Mouse (Mus musculus) neural tube, embryonic 14.5 days (tissue): Measurements from ENCODE around the gene Map2k5. TPM values are rescaled to one million over a fixed set of nuclear protein-coding genes. Genes with fewer than 3 reads are reported as not detected.

Experiments used
- ATAC-seq: fragments of 200-750 bp; cut with Nextera tagmentation; 2 replicates; pipeline ENCODE4 v1.8.0; 2017; ENCODE audit warnings: low read depth, mild to moderate bottlenecking, moderate TSS enrichment, moderate library complexity
- H3K27ac ChIP-seq: fragments of 300-500 bp; sonication (generic); 2 replicates; pipeline ENCODE4 v1.5.1; 2014; ENCODE audit warnings: low read depth, mild to moderate bottlenecking, control low read depth, low read length, moderate library complexity, mixed read lengths
- H3K27me3 ChIP-seq: fragments of 300-500 bp; sonication (generic); 2 replicates; pipeline ENCODE4 v1.6.1; 2014; ENCODE audit warnings: low read length; ENCODE audit not compliant: control insufficient read depth, insufficient read depth
- H3K36me3 ChIP-seq: fragments of 300-500 bp; sonication (generic); 2 replicates; pipeline ENCODE4 v1.6.1; 2014; ENCODE audit warnings: low read length, mixed read lengths; ENCODE audit not compliant: control insufficient read depth, insufficient read depth
- H3K4me1 ChIP-seq: fragments of 300-500 bp; sonication (generic); 2 replicates; pipeline ENCODE4 v1.6.1; 2014; ENCODE audit warnings: low read length; ENCODE audit not compliant: control insufficient read depth, insufficient read depth
- H3K4me2 ChIP-seq: fragments of 300-500 bp; sonication (generic); 2 replicates; pipeline ENCODE4 v1.6.1; 2014; ENCODE audit warnings: mild to moderate bottlenecking, low read depth, low read length, control low read depth
- H3K4me3 ChIP-seq: fragments of 300-500 bp; sonication (generic); 2 replicates; pipeline ENCODE4 v1.5.1; 2014; ENCODE audit warnings: low read depth, low read length, control low read depth, mixed read lengths
- H3K9ac ChIP-seq: fragments of 300-500 bp; sonication (generic); replicated peaks from 2 replicates; pipeline ENCODE4 v1.6.1; 2014; ENCODE audit warnings: low read depth, mild to moderate bottlenecking, control low read depth, low read length, mixed read lengths
- H3K9me3 ChIP-seq: fragments of 300-500 bp; sonication (generic); 2 replicates; pipeline ENCODE4 v1.6.1; 2016; ENCODE audit warnings: low read length; ENCODE audit not compliant: control insufficient read depth
- WGBS: fragments of 180-500 bp; shearing (Covaris S2); extraction: QIAGEN DNeasy Blood & Tissue Kit; methylation state at CpG from one replicate; pipeline ENCODE4 v1.1.7; 2014; 5-methylcytosine and 5-hydroxymethylcytosine counted together
- polyA plus RNA-seq: library from polyadenylated mRNA; unstranded; fragments of >200 nt; fragmentation: Nextera tagmentation; extraction: Ambion mirVana; gene quantifications from 2 replicates; pipeline ENCODE4 v1.2.1, GENCODE M21; 2014

The Map2k5 gene
- polyA plus RNA-seq, 1 experiment from 2014 or later: 35.1 TPM

- Histone ChIP-seq H3K4me1 (0 out of 2 replicates have a peak, but pooled peaks cover 10% of the 10 kb centered on the region), H3K9me3 (no peaks in the 10 kb centered on the region), H3K9ac (no peak overlapping the region), H3K27me3 (no peaks in the 10 kb centered on the region), H3K4me3 (no peak overlapping the region), H3K27ac (no peak overlapping the region), H3K36me3 (no peaks in the 10 kb centered on the region), H3K4me2 (peak overlapping the region; percentile 17; the same call in 1 of the 2 replicates)
- 21% methylated on average over 15 of the region's 15 CpGs for WGBS
- ATAC-seq: no peak; the same call in 1 of the 2 replicates
Measured at GRCm38 (mm10) chr9:63230289-63230688, 147.4 kb downstream of the Map2k5 start.

- no peak overlapping the region for H3K4me2 ChIP-seq
- no peak for ATAC-seq
- 77% methylated on average over 4 of the region's 4 CpGs for WGBS
- H3K36me3 ChIP-seq: no peaks in the 10 kb centered on the region
- H3K4me3 ChIP-seq: no peak overlapping the region
- H3K4me1 ChIP-seq: 0 out of 2 replicates have a peak, but pooled peaks cover 8% of the 10 kb centered on the region
- H3K27me3 ChIP-seq: no peaks in the 10 kb centered on the region; the same call in 1 of the 2 replicates
- no peaks in the 10 kb centered on the region for H3K9me3 ChIP-seq
- H3K27ac ChIP-seq: no peak overlapping the region
- no peak overlapping the region for H3K9ac ChIP-seq
Measured at GRCm38 (mm10) chr9:63229124-63229523, 148.6 kb downstream of the Map2k5 start.

DNA sequence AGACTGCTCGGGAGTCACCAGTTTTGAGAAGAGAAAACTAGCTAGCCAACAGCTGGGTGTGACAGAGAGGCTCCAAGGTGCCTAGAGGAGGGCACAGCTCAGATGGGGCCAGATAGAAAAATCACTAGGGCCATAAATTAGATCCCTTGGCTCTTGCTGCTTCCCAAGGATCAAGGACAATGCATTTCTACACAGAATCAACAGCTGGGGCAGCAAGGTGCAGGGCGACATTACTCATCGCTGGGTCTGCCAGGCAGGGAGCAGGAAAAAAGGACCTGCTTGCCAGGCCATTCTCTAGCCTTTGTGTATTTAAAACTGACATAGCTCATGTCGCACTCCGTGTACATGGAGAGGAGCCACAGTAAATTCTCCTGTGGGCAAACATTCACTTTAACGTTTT lies 155.5 kb downstream of the Map2k5 start:
- no peak for ATAC-seq
- Histone ChIP-seq H3K27ac (no peak overlapping the region), H3K4me2 (no peak overlapping the region), H3K4me3 (no peak overlapping the region), H3K36me3 (no peaks in the 10 kb centered on the region), H3K4me1 (peaks cover 14% of the 10 kb centered on the region), H3K27me3 (no peaks in the 10 kb centered on the region; the same call in 1 of the 2 replicates), H3K9me3 (no peaks in the 10 kb centered on the region), H3K9ac (no peak overlapping the region)
- 25% methylated on average over 6 of the region's 6 CpGs for WGBS

DNA sequence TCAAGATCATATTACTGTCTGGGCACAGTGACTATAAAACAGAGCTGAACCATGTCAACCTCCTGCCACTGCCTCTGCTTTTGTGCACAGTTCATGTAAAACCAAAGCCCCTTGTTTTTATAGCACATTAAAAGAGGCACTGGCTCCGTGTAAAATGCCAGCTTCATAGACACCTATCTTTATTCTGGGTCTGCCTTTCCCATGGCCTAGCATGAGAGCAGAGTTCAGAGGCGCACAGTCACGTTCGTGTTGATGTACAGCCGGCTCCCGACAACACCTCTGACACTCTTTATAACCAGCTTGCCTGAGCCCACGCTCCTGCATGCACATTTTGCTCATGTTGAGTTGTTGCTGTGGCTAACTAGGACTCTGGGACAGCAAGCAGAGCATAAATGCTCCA lies 157.9 kb downstream of the Map2k5 start:
- ATAC-seq: no peak
- Histone ChIP-seq H3K9ac (no peak overlapping the region), H3K4me1 (peaks cover 26% of the 10 kb centered on the region), H3K27me3 (no peaks in the 10 kb centered on the region; the same call in 1 of the 2 replicates), H3K36me3 (no peaks in the 10 kb centered on the region), H3K4me2 (no peak overlapping the region), H3K4me3 (no peak overlapping the region), H3K9me3 (no peaks in the 10 kb centered on the region), H3K27ac (no peak overlapping the region)
- 47% methylated on average over 7 of the region's 7 CpGs for WGBS

DNA sequence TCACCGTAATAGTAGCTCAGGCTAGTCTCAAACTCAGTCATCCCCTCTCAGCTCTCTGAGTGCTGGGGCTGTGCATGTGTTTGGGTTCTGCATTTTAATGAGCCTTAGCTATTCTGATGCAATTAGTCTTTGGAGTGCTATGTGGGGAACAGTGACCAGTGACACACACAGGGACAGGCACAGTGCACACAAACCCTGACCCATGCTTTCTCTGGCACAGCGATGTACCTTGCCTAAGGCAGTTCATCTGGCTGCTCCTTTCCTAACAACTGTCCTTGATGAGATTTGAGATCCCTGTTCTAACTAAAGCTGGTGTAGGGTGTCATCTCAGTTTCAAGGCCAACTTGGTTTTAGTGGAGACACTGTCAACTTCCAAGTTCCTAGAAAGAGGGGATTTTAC lies 162.7 kb downstream of the Map2k5 start:
- Histone ChIP-seq H3K4me1 (peaks cover 20% of the 10 kb centered on the region), H3K9me3 (no peaks in the 10 kb centered on the region), H3K4me2 (no peak overlapping the region), H3K27ac (no peak overlapping the region), H3K9ac (no peak overlapping the region), H3K27me3 (no peaks in the 10 kb centered on the region), H3K36me3 (no peaks in the 10 kb centered on the region), H3K4me3 (no peak overlapping the region)
- WGBS: 62% methylated on average over 2 of the region's 2 CpGs
- no peak for ATAC-seq

DNA sequence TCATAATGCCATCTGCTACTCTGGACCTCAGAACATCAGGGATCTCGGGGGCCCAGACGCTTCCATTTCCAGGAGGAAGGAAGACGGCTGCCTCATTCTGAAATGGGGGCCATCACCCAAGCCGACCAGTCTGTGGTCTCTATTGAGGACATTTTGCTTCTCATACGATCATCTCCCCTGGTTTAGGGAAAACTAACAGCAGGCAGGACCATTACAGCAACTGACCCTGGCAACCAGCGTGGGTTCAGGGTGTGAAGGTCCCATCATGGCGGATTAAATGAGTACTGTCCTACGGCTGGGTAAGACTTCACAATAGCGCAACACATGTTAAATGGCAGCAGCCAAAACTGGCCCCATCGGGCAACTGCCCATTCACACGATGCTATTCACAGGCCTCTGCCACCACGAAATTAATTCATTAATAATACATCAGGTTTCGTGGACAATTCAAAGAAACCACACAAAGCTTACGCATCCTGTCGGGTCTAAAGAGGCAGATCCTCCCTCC lies 170.9 kb downstream of the Map2k5 start:
- Histone ChIP-seq H3K4me3 (no peak overlapping the region), H3K4me2 (no peak overlapping the region), H3K36me3 (no peaks in the 10 kb centered on the region), H3K9ac (no peak overlapping the region), H3K27me3 (no peaks in the 10 kb centered on the region), H3K27ac (no peak overlapping the region), H3K4me1 (no peaks in the 10 kb centered on the region), H3K9me3 (no peaks in the 10 kb centered on the region)
- ATAC-seq: no peak
- WGBS: 32% methylated on average over 15 of the region's 15 CpGs

GRCm38 (mm10) chr9:63203461-63203860 lies 174.2 kb downstream of the Map2k5 start:
- ATAC-seq: no peak
- WGBS: 78% methylated on average over 3 of the region's 3 CpGs
- Histone ChIP-seq H3K4me3 (no peak overlapping the region), H3K27ac (no peak overlapping the region), H3K9ac (no peak overlapping the region), H3K9me3 (no peaks in the 10 kb centered on the region), H3K27me3 (no peaks in the 10 kb centered on the region), H3K36me3 (no peaks in the 10 kb centered on the region), H3K4me1 (no peaks in the 10 kb centered on the region; the same call in 1 of the 2 replicates), H3K4me2 (no peak overlapping the region)

- 90% methylated on average over 15 of the region's 15 CpGs for WGBS
- Histone ChIP-seq H3K4me2 (no peak overlapping the region), H3K9me3 (no peaks in the 10 kb centered on the region)
Measured at GRCm38 (mm10) chr9:63201376-63202323, 176.1 kb downstream of the Map2k5 start.

GRCm38 (mm10) chr9:63197252-63197651 lies 180.4 kb downstream of the Map2k5 start:
- H3K4me3 ChIP-seq: no peak overlapping the region
- no peaks in the 10 kb centered on the region for H3K27me3 ChIP-seq
- no peak overlapping the region for H3K4me2 ChIP-seq
- H3K27ac ChIP-seq: no peak overlapping the region
- ATAC-seq: no peak
- peaks cover 10% of the 10 kb centered on the region for H3K4me1 ChIP-seq
- no peaks in the 10 kb centered on the region for H3K9me3 ChIP-seq
- H3K9ac ChIP-seq: no peak overlapping the region
- WGBS: 7% methylated on average over 8 of the region's 8 CpGs
- no peaks in the 10 kb centered on the region for H3K36me3 ChIP-seq

More at GRCm38 (mm10) chr9:63201376-63202323, 176.1 kb downstream of the Map2k5 start:
- no peaks in the 10 kb centered on the region for H3K27me3 ChIP-seq
- ATAC-seq: no peak
- no peak overlapping the region for H3K9ac ChIP-seq
- H3K4me1 ChIP-seq: peaks cover 10% of the 10 kb centered on the region
- no peak overlapping the region for H3K4me3 ChIP-seq
- no peaks in the 10 kb centered on the region for H3K36me3 ChIP-seq
- no peak overlapping the region for H3K27ac ChIP-seq
